Mouse (Mus musculus) CH12.LX (cell line): ENCODE results near the gene Cdh10. TPM values are rescaled to one million over a fixed set of nuclear protein-coding genes. Genes with fewer than 3 reads are reported as not detected.

ENCODE experiments used
- DNase-seq: peaks from one replicate; pipeline ENCODE4 v3.0.0-alpha.2; 2013; ENCODE audit errors: extremely low read depth
- H3K27ac ChIP-seq: 2 replicates; pipeline ENCODE4 v1.5.1; 2012; ENCODE audit warnings: low read depth, mild to moderate bottlenecking, control low read depth, moderate library complexity; ENCODE audit not compliant: insufficient read depth
- H3K27me3 ChIP-seq: replicated peaks from 2 replicates; pipeline ENCODE3; 2012; ENCODE audit warnings: inconsistent platforms
- H3K36me3 ChIP-seq, 2 experiments: replicated peaks in 1 of 2; 2 replicates each; pipeline versions ENCODE3 to v1.6.1; 2012; ENCODE audit warnings: inconsistent platforms in 1 of 2, low read length in 1 of 2, mild to moderate bottlenecking in 1 of 2, mixed read lengths in 1 of 2, moderate library complexity in 1 of 2; ENCODE audit not compliant: control insufficient read depth in 1 of 2, insufficient read depth in 1 of 2
- H3K4me1 ChIP-seq, 2 experiments: 2 replicates each; pipeline ENCODE4 v1.6.1; 2012; ENCODE audit warnings: inconsistent platforms in 1 of 2, moderate library complexity in 1 of 2; ENCODE audit not compliant: insufficient read depth in 2 of 2, control insufficient read depth in 1 of 2
- H3K4me2 ChIP-seq: 2 replicates; pipeline ENCODE4 v1.6.1; 2012; ENCODE audit warnings: low read depth, mild to moderate bottlenecking, control low read depth; ENCODE audit not compliant: poor library complexity, insufficient read depth, severe bottlenecking
- H3K4me3 ChIP-seq, 3 experiments: fragments of 150-350 bp in 1 of 3; sonication (generic) in 1 of 3; replicated peaks in 1 of 3; 2 replicates each; pipeline versions ENCODE3 to v1.5.1; 2011 to 2012; ENCODE audit warnings: low read depth in 2 of 3, low read length in 2 of 3, mild to moderate bottlenecking in 2 of 3, moderate library complexity in 2 of 3, control low read depth in 1 of 3, improper control_type of control experiment in 1 of 3, inconsistent platforms in 1 of 3, mixed read lengths in 1 of 3; ENCODE audit not compliant: poor library complexity in 1 of 3
- H3K79me2 ChIP-seq: replicated peaks from 2 replicates; pipeline ENCODE4 v1.6.1; 2012; ENCODE audit warnings: mild to moderate bottlenecking, moderate library complexity; ENCODE audit not compliant: control insufficient read depth, poor library complexity, insufficient read depth, severe bottlenecking; ENCODE audit errors: extremely low read depth
- H3K9ac ChIP-seq: 2 replicates; pipeline ENCODE4 v1.6.1; 2012; ENCODE audit warnings: low read depth, mild to moderate bottlenecking, control low read depth, moderate library complexity; ENCODE audit not compliant: insufficient read depth
- H3K9me3 ChIP-seq: replicated peaks from 2 replicates; pipeline ENCODE3; 2012; ENCODE audit warnings: low read length, inconsistent platforms, mixed read lengths
- CHD1 ChIP-seq: IDR thresholded peaks from 2 replicates; pipeline ENCODE4 v1.6.1; 2012; ENCODE audit warnings: low read depth, low read length, improper control_type of control experiment, inconsistent platforms
- E2F4 ChIP-seq: IDR thresholded peaks from 2 replicates; pipeline ENCODE4 v1.6.1; 2011; ENCODE audit warnings: low read depth, low read length, improper control_type of control experiment; ENCODE audit not compliant: insufficient replicate concordance
- EP300 ChIP-seq: IDR thresholded peaks from 2 replicates; pipeline ENCODE4 v1.6.1; 2011; ENCODE audit warnings: low read length, improper control_type of control experiment
- GABPA ChIP-seq: IDR thresholded peaks from 2 replicates; pipeline ENCODE4 v1.6.1; 2012; ENCODE audit warnings: low read depth, low read length, improper control_type of control experiment, inconsistent platforms; ENCODE audit not compliant: insufficient replicate concordance
- HCFC1 ChIP-seq: IDR thresholded peaks from 2 replicates; pipeline ENCODE4 v1.6.1; 2012; ENCODE audit warnings: low read depth, mild to moderate bottlenecking, inconsistent platforms, low read length, improper control_type of control experiment
- JUN ChIP-seq: IDR thresholded peaks from 2 replicates; pipeline ENCODE4 v1.6.1; 2011; ENCODE audit warnings: low read depth, mild to moderate bottlenecking, low read length, improper control_type of control experiment, moderate library complexity; ENCODE audit not compliant: insufficient read depth
- MEF2A ChIP-seq: IDR thresholded peaks from 2 replicates; pipeline ENCODE4 v1.6.1; 2014; ENCODE audit warnings: low read depth, mild to moderate bottlenecking, inconsistent platforms, low read length, improper control_type of control experiment, borderline replicate concordance
- NELFE ChIP-seq: IDR thresholded peaks from 2 replicates; pipeline ENCODE4 v1.6.1; 2011; ENCODE audit warnings: low read depth, low read length, improper control_type of control experiment
- RAD21 ChIP-seq: IDR thresholded peaks from 2 replicates; pipeline ENCODE4 v1.6.1; 2011; ENCODE audit warnings: low read depth, mild to moderate bottlenecking, low read length, improper control_type of control experiment, moderate library complexity
- RCOR1 ChIP-seq: conservative IDR thresholded peaks from 2 replicates; pipeline ENCODE4 v1.6.1; 2012; ENCODE audit warnings: low read depth, mild to moderate bottlenecking, inconsistent platforms, low read length, improper control_type of control experiment
- SMC3 ChIP-seq: IDR thresholded peaks from 2 replicates; pipeline ENCODE4 v1.6.1; 2011; ENCODE audit warnings: low read depth, low read length, improper control_type of control experiment
- TBP ChIP-seq: conservative IDR thresholded peaks from 2 replicates; pipeline ENCODE4 v1.6.1; 2011; ENCODE audit warnings: low read depth, low read length, improper control_type of control experiment
- TCF12 ChIP-seq: IDR thresholded peaks from 2 replicates; pipeline ENCODE4 v1.6.1; 2014; ENCODE audit warnings: low read depth, mild to moderate bottlenecking, inconsistent platforms, low read length, improper control_type of control experiment
- UBTF ChIP-seq: IDR thresholded peaks from 2 replicates; pipeline ENCODE4 v1.6.1; 2012; ENCODE audit warnings: low read depth, mild to moderate bottlenecking, inconsistent platforms, low read length, improper control_type of control experiment, moderate library complexity
- ZNF384 ChIP-seq: IDR thresholded peaks from 2 replicates; pipeline ENCODE4 v1.6.1; 2012; ENCODE audit warnings: low read depth, low read length, improper control_type of control experiment, inconsistent platforms
- dilution Hi-C: fragments of 300-500 bp; cut with MboI; formaldehyde crosslinking; loops from 2 replicates; pipeline ENCODE4 v1.14.3; 2020; ENCODE audit warnings: low sequenced_read_pairs; ENCODE audit not compliant: extremely low pct_unique_long_range_greater_than_20kb, extremely low pct_ligation_motif_present
- in situ Hi-C: fragments of 300-500 bp; cut with MboI; formaldehyde crosslinking; loops from 3 replicates; pipeline ENCODE4 v1.14.3; 2019; ENCODE audit warnings: low sequenced_read_pairs, low pct_ligation_motif_present, low pct_unique_long_range_greater_than_20kb, mixed read lengths
- polyA plus RNA-seq: library from polyadenylated mRNA; unstranded; fragments of >175 nt; gene quantifications from 2 replicates; pipeline ENCODE4 v1.2.1, GENCODE M21; 2012; ENCODE audit warnings: low read depth; ENCODE audit not compliant: insufficient read length
- total RNA-seq, 2 experiments: library from RNA; depleted of rRNA; stranded (reverse); fragments of 300-350 nt in 1 of 2; fragments of >200 nt in 1 of 2; gene quantifications; 2 replicates each; pipeline ENCODE4 v1.2.3; 2012 to 2014

The Cdh10 gene
- total and polyA plus RNA-seq, 3 experiments, result not detected

- no peaks in the 10 kb centered on the region for H3K79me2 ChIP-seq
- no peaks in the 10 kb centered on the region for H3K4me1 ChIP-seq
- no peak overlapping the region for H3K4me3 ChIP-seq
- no peak for TF ChIP-seq NELFE
- TF ChIP-seq TCF12, result no peak
- no peak for TF ChIP-seq RAD21
- no peak for TF ChIP-seq EP300
- TF ChIP-seq JUN, result no peak
- TF ChIP-seq UBTF, result no peak
- TF ChIP-seq SMC3, result no peak
- no peak for TF ChIP-seq GABPA
- TF ChIP-seq CHD1, result no peak
- TF ChIP-seq RCOR1, result no peak
- TF ChIP-seq MEF2A, result no peak
- TF ChIP-seq E2F4, result no peak
- TF ChIP-seq TBP, result no peak
- H3K27me3 ChIP-seq, result no peaks in the 10 kb centered on the region
- H3K4me2 ChIP-seq, result no peak overlapping the region
- no peak overlapping the region for H3K9ac ChIP-seq
- dilution Hi-C loops, result no loop called here
- DNase-seq, result no peak
- in situ Hi-C loops, result no loop called here
- no peaks in the 10 kb centered on the region for H3K36me3 ChIP-seq
- H3K9me3 ChIP-seq, result peaks cover 45% of the 10 kb centered on the region
- no peak overlapping the region for H3K27ac ChIP-seq
Measured at GRCm38 (mm10) chr15:18975041-18975440, 156.3 kb downstream of the Cdh10 start.

- Histone ChIP-seq H3K4me2 (no peak overlapping the region), H3K9me3 (peaks cover 25% of the 10 kb centered on the region), H3K9ac (no peak overlapping the region), H3K4me3 (no peak overlapping the region), H3K27ac (no peak overlapping the region), H3K36me3 (no peaks in the 10 kb centered on the region), H3K79me2 (no peaks in the 10 kb centered on the region), H3K4me1 (no peaks in the 10 kb centered on the region), H3K27me3 (no peaks in the 10 kb centered on the region)
- no peak for DNase-seq
- in situ Hi-C loops, result no loop called here
- TF ChIP-seq TBP (no peak), TCF12 (no peak), HCFC1 (no peak), ZNF384 (no peak)
- dilution Hi-C loops, result no loop called here
Measured at GRCm38 (mm10) chr15:18984891-18985290, 166.1 kb downstream of the Cdh10 start.
